Mouse (Mus musculus) right cerebral cortex, postnatal 25 days (tissue): ENCODE data around the gene Pacrg.

Experiments
- DNase-seq: peaks from one replicate; pipeline ENCODE4 v3.0.0; 2022

The Pacrg gene

GRCm38 (mm10) chr17:10534206-10534605, 305.9 kb downstream of the Pacrg start:
- no peak for DNase-seq

- no peak for DNase-seq
These were observed 306.6 kb downstream of the Pacrg start for GRCm38 (mm10) chr17:10533461-10533860.

GRCm38 (mm10) chr17:10531024-10531423, 309.1 kb downstream of the Pacrg start:
- DNase-seq = no peak

GRCm38 (mm10) chr17:10529329-10529955, 310.7 kb downstream of the Pacrg start:
- DNase-seq = no peak

- no peak for DNase-seq
These were observed 318.8 kb downstream of the Pacrg start for GRCm38 (mm10) chr17:10521282-10521681.

GRCm38 (mm10) chr17:10519506-10520155, 320.5 kb downstream of the Pacrg start:
- no peak for DNase-seq

GRCm38 (mm10) chr17:10514812-10515211, 325.3 kb downstream of the Pacrg start:
- no peak for DNase-seq

GRCm38 (mm10) chr17:10510913-10511759, 329.0 kb downstream of the Pacrg start:
- DNase-seq = no peak

GRCm38 (mm10) chr17:10510467-10510866, 329.6 kb downstream of the Pacrg start:
- DNase-seq = no peak

- no peak for DNase-seq
These were observed 332.0 kb downstream of the Pacrg start for GRCm38 (mm10) chr17:10508088-10508487.

- DNase-seq = no peak
These were observed 332.6 kb downstream of the Pacrg start for GRCm38 (mm10) chr17:10507466-10507865.

GRCm38 (mm10) chr17:10506896-10507295, 333.2 kb downstream of the Pacrg start:
- no peak for DNase-seq

- no peak for DNase-seq
These were observed 338.7 kb downstream of the Pacrg start for GRCm38 (mm10) chr17:10501439-10501838.

- no peak for DNase-seq
These were observed 339.2 kb downstream of the Pacrg start for GRCm38 (mm10) chr17:10500795-10501432.

- DNase-seq = no peak
These were observed 341.0 kb downstream of the Pacrg start for GRCm38 (mm10) chr17:10498935-10499655.

- no peak for DNase-seq
These were observed 342.2 kb downstream of the Pacrg start for GRCm38 (mm10) chr17:10497781-10498420.

- DNase-seq = no peak
These were observed 344.0 kb downstream of the Pacrg start for GRCm38 (mm10) chr17:10496066-10496465.

GRCm38 (mm10) chr17:10495588-10495987, 344.5 kb downstream of the Pacrg start:
- no peak for DNase-seq

GRCm38 (mm10) chr17:10493124-10493523, 347.0 kb downstream of the Pacrg start:
- no peak for DNase-seq

GRCm38 (mm10) chr17:10490374-10491169, 349.5 kb downstream of the Pacrg start:
- DNase-seq = no peak

GRCm38 (mm10) chr17:10488873-10489272, 351.2 kb downstream of the Pacrg start:
- no peak for DNase-seq
